Mouse (Mus musculus) limb, embryonic 12.5 days (tissue): ENCODE data around the gene Slc34a1. TPM values are rescaled to one million over a fixed set of nuclear protein-coding genes. Genes with fewer than 3 reads are reported as not detected.
"Not testable (repeated sequence)": the region's sequence is repeated elsewhere in the genome, so short reads cannot be mapped to it uniquely, and the experiment has no call there.

Experiments
- ATAC-seq: fragments of 200-750 bp; cut with Nextera tagmentation; 2 replicates; pipeline ENCODE4 v1.8.0; 2017; ENCODE audit warnings: low read depth, moderate TSS enrichment; ENCODE audit not compliant: insufficient number of reproducible peaks, insufficient read depth, low FRiP score, low TSS enrichment
- H3K27ac ChIP-seq: fragments of 300-500 bp; sonication (generic); 2 replicates; pipeline ENCODE4 v1.5.1; 2016; ENCODE audit warnings: mild to moderate bottlenecking, moderate library complexity
- H3K27me3 ChIP-seq: fragments of 300-500 bp; sonication (generic); 2 replicates; pipeline ENCODE4 v1.6.1; 2016; ENCODE audit warnings: mild to moderate bottlenecking, moderate library complexity
- H3K36me3 ChIP-seq: fragments of 300-500 bp; sonication (generic); 2 replicates; pipeline ENCODE4 v1.6.1; 2016; ENCODE audit warnings: mild to moderate bottlenecking, moderate library complexity
- H3K4me1 ChIP-seq: fragments of 300-500 bp; sonication (generic); replicated peaks from 2 replicates; pipeline ENCODE4 v1.6.1; 2016
- H3K4me2 ChIP-seq: fragments of 300-500 bp; sonication (generic); 2 replicates; pipeline ENCODE4 v1.6.1; 2016; ENCODE audit warnings: mild to moderate bottlenecking, moderate library complexity
- H3K4me3 ChIP-seq: fragments of 300-500 bp; sonication (generic); replicated peaks from 2 replicates; pipeline ENCODE4 v1.5.1; 2016; ENCODE audit warnings: mild to moderate bottlenecking
- H3K9ac ChIP-seq: fragments of 300-500 bp; sonication (generic); replicated peaks from 2 replicates; pipeline ENCODE4 v1.6.1; 2016; ENCODE audit warnings: mild to moderate bottlenecking, moderate library complexity
- H3K9me3 ChIP-seq: fragments of 300-500 bp; sonication (generic); 2 replicates; pipeline ENCODE4 v1.6.1; 2016; ENCODE audit warnings: mild to moderate bottlenecking, moderate library complexity
- WGBS: fragments of 180-500 bp; shearing (Covaris S2); methylation state at CpG from one replicate; pipeline ENCODE4 v1.1.7; 2016; 5-methylcytosine and 5-hydroxymethylcytosine counted together
- polyA plus RNA-seq: library from polyadenylated mRNA; unstranded; fragments of >200 nt; fragmentation: Nextera tagmentation; extraction: Ambion mirVana; gene quantifications from 2 replicates; pipeline ENCODE4 v1.2.1, GENCODE M21; 2016

The Slc34a1 gene
- polyA plus RNA-seq, 1 experiment from 2014 or later, result not detected

DNA sequence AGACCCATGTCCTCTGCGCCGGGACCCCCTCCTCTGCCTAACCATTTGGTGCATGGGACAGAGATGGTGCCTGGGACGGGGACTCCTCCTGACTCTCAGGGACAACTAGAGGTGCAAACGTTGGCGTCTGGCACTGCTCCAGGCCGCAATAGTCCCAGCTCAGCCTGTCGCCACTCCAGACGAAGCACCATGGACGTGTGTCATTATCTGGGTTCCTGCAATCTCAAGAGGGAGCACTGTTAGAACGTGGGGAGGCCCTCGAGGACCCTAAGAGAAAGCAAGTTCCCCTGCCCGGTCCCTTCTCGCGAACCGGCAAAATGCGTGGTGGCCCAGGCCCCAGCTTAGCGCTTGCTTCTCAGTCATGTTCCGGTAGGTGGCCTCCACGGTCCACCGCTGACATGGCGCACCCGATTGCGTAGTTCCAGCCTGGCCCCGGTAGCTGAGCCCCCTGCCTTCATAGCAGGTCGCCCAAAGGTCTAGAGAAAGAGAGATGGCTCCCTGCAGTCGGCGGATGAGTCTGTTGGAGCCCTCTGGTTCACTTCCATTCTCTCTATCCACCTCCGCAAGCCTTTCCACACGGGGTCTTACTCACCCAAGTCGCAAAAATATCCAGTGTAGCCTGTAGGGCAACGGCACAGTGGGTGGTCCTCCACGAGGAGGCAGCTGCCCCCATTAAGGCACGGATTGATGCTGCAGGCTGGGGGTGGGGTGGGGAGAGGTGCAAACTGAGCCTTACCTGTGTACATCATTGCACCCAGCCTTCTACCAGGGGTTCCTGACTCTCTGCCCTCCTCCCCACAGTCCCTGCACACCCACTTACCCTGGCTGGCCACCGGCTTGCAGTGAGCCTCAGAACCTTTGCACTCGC, 23.2 kb downstream of the Slc34a1 start:
- Histone ChIP-seq H3K36me3 (no peaks in the 10 kb centered on the region), H3K4me1 (peaks cover 10% of the 10 kb centered on the region), H3K9me3 (no peaks in the 10 kb centered on the region), H3K9ac (peak overlapping the region; percentile 32; the same call in 1 of the 2 replicates), H3K27me3 (peaks cover 63% of the 10 kb centered on the region), H3K4me3 (peak overlapping the region; percentile 21), H3K27ac (no peak overlapping the region), H3K4me2 (peak overlapping the region; percentile 51)
- WGBS, result 11% methylated on average over 35 of the region's 35 CpGs
- no peak; the same call in 1 of the 2 replicates for ATAC-seq

GRCm38 (mm10) chr13:55426613-55427012, 28.6 kb downstream of the Slc34a1 start, which contains the start of gene F12:
Gene F12, minus strand, starts transcription at chr13:55426793.
- 89% methylated on average over 10 of the region's 10 CpGs for WGBS
- H3K27ac ChIP-seq, result no peak within 1 kb of the TSS
- H3K4me2 ChIP-seq, result no peak within 1 kb of the TSS
- peaks cover 22% of the 10 kb centered on the region for H3K27me3 ChIP-seq
- no peak within 1 kb of the TSS for H3K4me3 ChIP-seq
- H3K4me1 ChIP-seq, result peaks cover 3% of the 10 kb centered on the region
- H3K9me3 ChIP-seq, result no peaks in the 10 kb centered on the region
- no peak within 1 kb of the TSS for H3K9ac ChIP-seq
- H3K36me3 ChIP-seq, result no peaks in the 10 kb centered on the region
- no peak for ATAC-seq

GRCm38 (mm10) chr13:55429226-55429888, 31.4 kb downstream of the Slc34a1 start:
- no peak overlapping the region for H3K27ac ChIP-seq
- WGBS, result 69% methylated on average over 12 of the region's 12 CpGs
- H3K4me1 ChIP-seq, result no peaks in the 10 kb centered on the region
- H3K27me3 ChIP-seq, result peaks cover 4% of the 10 kb centered on the region
- H3K4me3 ChIP-seq, result no peak overlapping the region
- no peak overlapping the region for H3K9ac ChIP-seq
- no peak overlapping the region for H3K4me2 ChIP-seq
- no peak for ATAC-seq
- 0 out of 2 replicates have a peak, but pooled peaks cover 5% of the 10 kb centered on the region for H3K9me3 ChIP-seq
- H3K36me3 ChIP-seq, result no peaks in the 10 kb centered on the region

DNA sequence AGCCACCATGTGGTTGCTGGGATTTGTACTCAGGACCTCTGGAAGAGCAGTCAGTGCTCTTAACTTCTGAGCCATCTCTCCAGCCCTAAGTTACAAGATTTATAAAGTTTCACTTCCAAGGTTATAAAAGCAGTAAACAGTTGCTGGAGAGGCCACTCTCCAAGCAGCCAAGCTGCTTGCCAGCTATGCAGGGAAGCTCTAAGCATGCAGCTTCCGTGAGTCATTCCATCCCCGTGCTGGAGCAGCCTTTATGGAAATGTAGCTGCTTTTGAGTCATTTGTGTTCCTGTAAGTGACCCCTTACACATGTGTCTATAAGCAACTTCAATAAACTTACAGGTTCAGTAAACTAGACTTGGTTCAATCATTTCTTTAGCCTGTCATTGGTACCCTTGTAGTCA, 32.6 kb downstream of the Slc34a1 start:
- no peak for ATAC-seq
- H3K9ac ChIP-seq, result no peak overlapping the region
- no peak overlapping the region for H3K4me2 ChIP-seq
- 81% methylated on average over 2 of the region's 2 CpGs for WGBS
- no peak overlapping the region for H3K4me3 ChIP-seq
- no peaks in the 10 kb centered on the region for H3K4me1 ChIP-seq
- no peaks in the 10 kb centered on the region for H3K36me3 ChIP-seq
- H3K9me3 ChIP-seq, result 0 out of 2 replicates have a peak, but pooled peaks cover 5% of the 10 kb centered on the region
- no peak overlapping the region for H3K27ac ChIP-seq
- H3K27me3 ChIP-seq, result peaks cover 4% of the 10 kb centered on the region

DNA sequence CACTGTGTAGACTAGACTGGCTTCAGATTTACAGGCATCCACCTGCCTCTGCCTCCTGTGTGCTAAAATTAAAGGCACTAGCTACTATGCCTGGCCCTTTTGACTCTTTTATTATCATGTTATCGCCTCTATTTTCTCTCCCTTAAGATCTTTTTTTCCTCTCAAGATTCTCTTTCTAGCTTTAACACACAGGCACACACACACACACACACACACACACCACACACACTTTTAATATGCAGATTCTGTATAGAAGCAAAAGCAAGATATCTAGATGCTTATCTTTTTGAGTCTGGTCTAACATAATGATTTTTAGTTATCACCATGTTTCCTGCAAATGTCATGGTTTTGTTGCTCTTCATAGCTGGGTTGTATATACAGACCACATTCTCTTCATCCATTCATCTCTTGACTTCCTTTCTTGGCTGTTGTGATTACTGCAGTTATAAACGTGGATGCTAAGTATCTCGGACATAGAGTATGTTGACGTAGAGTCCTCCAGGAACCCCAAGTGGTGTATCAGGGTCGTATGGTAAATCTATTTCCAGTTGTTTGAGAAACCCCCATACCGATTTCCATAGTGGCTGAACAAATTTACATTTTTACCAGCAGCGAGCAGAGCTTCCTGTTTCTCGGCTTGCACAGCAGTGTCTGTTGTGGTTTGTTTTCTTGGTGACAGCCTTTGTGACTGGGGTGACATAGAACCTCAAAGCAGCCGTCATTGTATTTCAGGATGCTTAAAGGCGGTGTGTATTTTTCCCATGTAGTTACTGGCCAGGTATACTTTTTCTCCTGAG, 34.1 kb downstream of the Slc34a1 start:
- H3K36me3 ChIP-seq, result no peaks in the 10 kb centered on the region
- H3K27me3 ChIP-seq, result no peaks in the 10 kb centered on the region; the same call in 1 of the 2 replicates
- H3K4me3 ChIP-seq, result no peak overlapping the region
- H3K9me3 ChIP-seq, result 0 out of 2 replicates have a peak, but pooled peaks cover 5% of the 10 kb centered on the region
- no peak overlapping the region for H3K27ac ChIP-seq
- no peak overlapping the region for H3K4me2 ChIP-seq
- H3K9ac ChIP-seq, result no peak overlapping the region
- WGBS, result 77% methylated on average over 10 of the region's 10 CpGs
- no peak for ATAC-seq
- no peaks in the 10 kb centered on the region for H3K4me1 ChIP-seq

GRCm38 (mm10) chr13:55437111-55437629, 39.2 kb downstream of the Slc34a1 start:
- not testable (repeated sequence) for H3K36me3 ChIP-seq, H3K27me3 ChIP-seq, H3K27ac ChIP-seq, H3K9ac ChIP-seq, H3K4me2 ChIP-seq, H3K4me3 ChIP-seq, H3K4me1 ChIP-seq, ATAC-seq
- H3K9me3 ChIP-seq, result peaks cover 15% of the 10 kb centered on the region
- 78% methylated on average over 15 of the region's 15 CpGs for WGBS

- 44% methylated on average over 9 of the region's 9 CpGs for WGBS
- Histone ChIP-seq H3K4me3 (peak overlapping the region; percentile 85), H3K4me2 (peak overlapping the region; percentile 74), H3K9ac (peak overlapping the region; percentile 57), H3K27me3 (no peaks in the 10 kb centered on the region), H3K27ac (peak overlapping the region; percentile 96), H3K4me1 (peaks cover 25% of the 10 kb centered on the region), H3K36me3 (0 out of 2 replicates have a peak, but pooled peaks cover 3% of the 10 kb centered on the region), H3K9me3 (no peaks in the 10 kb centered on the region)
- ATAC-seq, result no peak
Observed at GRCm38 (mm10) chr13:55443799-55444285, 45.9 kb downstream of the Slc34a1 start.

GRCm38 (mm10) chr13:55444286-55444936, 46.4 kb downstream of the Slc34a1 start:
- H3K27ac ChIP-seq, result peak overlapping the region; percentile 96
- peak overlapping the region; percentile 74 for H3K4me2 ChIP-seq
- peak overlapping the region; percentile 85 for H3K4me3 ChIP-seq
- H3K36me3 ChIP-seq, result peaks cover 8% of the 10 kb centered on the region; the same call in 1 of the 2 replicates
- H3K4me1 ChIP-seq, result peaks cover 25% of the 10 kb centered on the region
- peak; percentile 81 for ATAC-seq
- no peaks in the 10 kb centered on the region for H3K9me3 ChIP-seq
- peak overlapping the region; percentile 57 for H3K9ac ChIP-seq
- H3K27me3 ChIP-seq, result no peaks in the 10 kb centered on the region
- under 1% methylated on average over 33 of the region's 33 CpGs for WGBS

DNA sequence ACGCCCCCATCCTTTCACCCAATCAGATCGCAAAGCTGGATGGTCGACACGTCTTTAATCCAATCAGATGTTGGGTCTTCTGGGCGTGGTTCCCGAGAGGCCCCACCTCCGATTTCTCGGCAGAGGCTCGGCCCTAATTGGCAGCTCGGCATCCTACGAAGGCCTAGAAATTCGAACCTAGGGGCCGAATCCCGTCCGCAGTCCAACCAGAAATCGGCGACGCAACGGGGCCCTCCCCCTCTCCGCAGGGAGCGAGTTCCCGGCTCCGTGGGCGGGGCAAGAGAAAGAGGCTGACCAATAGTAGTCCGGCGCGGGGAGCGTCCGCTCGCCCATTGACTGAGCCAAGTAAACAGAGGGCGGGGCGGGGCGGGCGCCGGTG, 46.9 kb downstream of the Slc34a1 start, which contains the start of gene Grk6:
Grk6 (plus strand) TSS at position 136 of the 379 bp plus-strand sequence.
- Histone ChIP-seq H3K36me3 (peaks cover 13% of the 10 kb centered on the region), H3K27ac (peak within 1 kb of the TSS; percentile 96), H3K9ac (peak within 1 kb of the TSS; percentile 96), H3K4me2 (peak within 1 kb of the TSS; percentile 74), H3K27me3 (no peaks in the 10 kb centered on the region), H3K9me3 (no peaks in the 10 kb centered on the region), H3K4me3 (peak within 1 kb of the TSS; percentile 85), H3K4me1 (peaks cover 25% of the 10 kb centered on the region)
- WGBS, result under 1% methylated on average over 31 of the region's 35 CpGs
- ATAC-seq, result peak; percentile 96
